Mouse (Mus musculus): ENCODE results near the gene Sctr.

Sctr gene

DNA sequence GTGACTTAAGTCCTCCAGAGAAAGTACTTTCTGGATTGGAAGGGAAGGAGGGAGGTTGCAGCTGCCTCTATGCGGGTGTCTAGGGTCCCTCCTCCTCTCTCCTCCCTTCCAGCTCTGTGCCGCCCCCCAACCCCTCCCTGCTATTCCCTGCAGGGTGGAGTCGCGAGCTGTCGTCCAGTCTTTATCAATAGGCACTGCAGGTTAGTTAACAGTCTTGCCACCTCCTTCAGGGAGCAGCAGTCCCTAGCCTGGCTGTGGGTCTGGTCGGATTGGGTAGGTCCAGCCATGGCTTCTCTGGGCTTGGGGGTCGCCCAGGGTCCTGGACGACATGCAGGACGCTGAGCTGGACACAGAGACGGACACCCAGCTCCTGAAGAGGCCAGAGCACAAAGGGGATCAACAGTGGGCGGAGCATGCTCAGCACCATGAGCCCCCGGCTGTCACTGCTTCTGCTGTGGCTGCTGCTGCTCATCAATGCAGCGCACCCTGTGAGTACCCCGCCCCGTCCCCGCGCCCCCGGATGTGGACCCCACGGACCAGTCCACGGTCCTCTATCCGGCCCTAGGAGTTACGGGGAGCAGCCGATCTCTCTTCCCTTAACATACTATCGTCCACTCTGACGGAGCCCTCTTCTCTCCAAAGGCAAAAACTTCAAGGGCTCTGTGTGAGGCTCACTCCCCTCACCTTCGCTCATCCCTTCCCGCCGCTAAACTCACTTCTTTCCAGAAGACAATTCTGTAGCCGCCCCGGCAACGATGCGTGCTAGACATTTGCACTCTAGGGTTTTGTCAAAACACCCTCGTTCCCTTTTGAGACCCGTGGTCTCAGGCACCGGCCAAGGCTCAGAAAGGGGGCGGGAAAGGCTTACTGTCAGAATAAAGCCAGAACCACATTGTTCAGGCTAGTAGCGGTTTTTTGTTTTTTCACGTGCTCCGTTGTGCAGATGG is at the start of gene Sctr:
Sctr (plus strand) TSS at position 51 of the 947 bp plus-strand sequence.
- DNase-seq (ENCODE audit: low spot score in 2 of 2), result no peak

DNA sequence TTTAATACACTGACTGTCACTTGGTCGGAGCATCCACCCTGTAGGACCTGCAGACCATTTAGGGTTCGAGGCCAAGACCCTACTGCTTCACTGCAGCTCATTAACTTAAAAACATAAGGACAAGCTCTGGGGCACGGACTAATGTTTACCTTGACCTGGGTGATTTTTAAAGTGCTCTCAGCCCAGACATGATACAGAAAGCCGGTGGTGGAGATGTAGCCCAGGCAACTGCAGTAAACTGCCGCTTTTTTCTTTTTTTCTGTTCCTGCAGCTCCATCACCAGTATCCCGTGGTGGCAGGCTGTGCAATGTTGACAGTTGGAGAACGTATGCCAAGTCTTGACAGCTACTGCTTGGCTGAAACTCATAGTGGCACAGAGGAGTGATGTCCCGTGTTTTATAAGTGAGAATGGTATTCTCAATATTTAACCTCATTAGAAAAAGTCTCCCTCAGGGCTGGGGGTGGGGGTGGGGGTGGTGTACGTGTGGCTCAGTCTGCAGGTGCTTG is 48.9 kb upstream of the Sctr start:
- no peak for DNase-seq (ENCODE audit: low spot score in 2 of 2)

DNA sequence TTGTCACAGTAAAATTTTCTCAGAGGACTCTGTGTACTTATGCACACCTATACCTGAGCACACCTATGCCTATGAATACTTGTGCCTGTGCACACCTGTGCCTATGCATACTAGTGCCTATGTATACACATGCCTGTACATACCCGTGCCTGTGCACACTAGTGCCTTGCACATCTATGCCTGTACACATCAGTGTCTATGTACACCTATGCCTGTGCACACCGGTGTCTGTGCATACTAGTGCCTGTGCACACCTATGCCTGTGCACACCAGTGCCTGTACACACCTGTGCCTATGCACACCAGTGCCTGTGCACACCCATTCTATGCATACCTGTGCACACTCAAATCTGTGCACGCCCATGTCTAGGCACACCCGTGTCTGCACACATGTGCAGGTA is 47.2 kb upstream of the Sctr start:
- DNase-seq (ENCODE audit: low spot score in 2 of 2), result no peak

DNA sequence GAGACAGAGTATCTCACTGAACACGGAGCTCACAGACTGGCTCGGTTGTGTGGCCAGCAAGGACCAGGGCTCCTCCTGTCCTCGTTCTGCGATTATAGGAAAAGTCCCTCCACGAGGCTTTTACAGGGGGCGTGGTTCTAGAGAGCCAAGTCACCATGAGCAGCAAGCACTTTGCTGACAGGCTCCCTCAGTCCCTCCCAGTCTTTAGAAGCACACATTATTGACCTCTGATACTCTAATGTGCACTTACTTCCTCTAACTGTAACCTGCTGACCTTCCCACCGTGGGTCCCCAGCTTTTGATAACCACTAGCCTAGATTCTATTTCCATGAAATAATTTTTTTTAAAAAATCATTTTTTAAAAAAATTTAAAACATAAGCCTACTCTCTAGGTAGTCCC is 46.8 kb upstream of the Sctr start:
- no peak for DNase-seq (ENCODE audit: low spot score in 2 of 2)

DNA sequence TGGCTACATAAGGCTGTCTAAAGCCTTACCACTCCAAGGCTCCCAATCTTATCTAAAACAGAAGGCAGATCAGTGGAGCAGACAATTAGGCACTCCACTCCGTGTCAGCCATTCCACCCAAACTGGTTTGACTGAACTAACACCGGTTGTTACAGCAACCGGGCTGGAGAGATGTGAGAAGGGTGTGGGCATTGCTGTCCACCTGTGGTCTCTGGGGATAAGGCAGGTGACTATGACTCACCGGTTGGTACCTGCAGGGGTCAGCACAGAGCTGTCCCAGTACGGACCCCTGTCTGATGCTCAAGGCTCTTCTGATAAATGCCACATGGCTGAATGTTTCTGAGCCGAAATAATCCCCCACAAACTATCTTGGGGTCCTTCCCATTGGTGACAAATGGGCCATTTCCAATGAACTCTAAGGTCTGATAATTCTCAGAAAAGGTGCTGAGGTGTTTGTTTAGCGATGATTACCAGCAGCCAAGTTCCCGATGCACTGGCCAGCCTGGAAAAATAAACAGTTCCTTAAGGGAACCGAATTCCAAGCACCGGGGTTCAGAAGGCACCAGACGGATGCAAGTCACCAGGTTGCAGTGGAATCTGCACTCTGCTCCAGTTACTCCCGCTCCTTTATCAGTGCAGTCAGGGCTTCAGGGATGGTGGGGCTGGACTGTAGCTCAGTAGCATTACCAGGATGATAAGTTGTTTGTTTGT is 40.7 kb upstream of the Sctr start:
- no peak for DNase-seq (ENCODE audit: low spot score in 2 of 2)

DNA sequence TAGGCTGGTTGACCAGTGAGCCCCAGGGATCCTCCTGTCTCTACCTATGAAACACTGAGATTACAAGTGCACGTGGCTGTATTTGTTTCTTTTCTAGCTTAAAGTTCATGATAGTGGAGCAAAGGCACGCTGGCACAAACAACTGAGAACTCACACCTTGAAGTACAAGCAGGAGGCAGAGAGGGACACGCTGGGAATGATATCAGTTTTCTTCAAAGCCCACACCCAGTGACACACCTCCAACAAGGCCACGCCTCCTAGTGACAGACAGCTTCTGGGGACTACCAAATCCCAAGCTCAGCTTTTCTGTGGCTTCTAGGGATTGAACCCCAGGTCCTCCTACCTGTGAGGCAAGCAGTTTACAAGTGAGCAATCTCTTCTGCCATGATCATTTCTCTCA is 33.6 kb upstream of the Sctr start:
- no peak for DNase-seq (ENCODE audit: low spot score in 2 of 2)

DNA sequence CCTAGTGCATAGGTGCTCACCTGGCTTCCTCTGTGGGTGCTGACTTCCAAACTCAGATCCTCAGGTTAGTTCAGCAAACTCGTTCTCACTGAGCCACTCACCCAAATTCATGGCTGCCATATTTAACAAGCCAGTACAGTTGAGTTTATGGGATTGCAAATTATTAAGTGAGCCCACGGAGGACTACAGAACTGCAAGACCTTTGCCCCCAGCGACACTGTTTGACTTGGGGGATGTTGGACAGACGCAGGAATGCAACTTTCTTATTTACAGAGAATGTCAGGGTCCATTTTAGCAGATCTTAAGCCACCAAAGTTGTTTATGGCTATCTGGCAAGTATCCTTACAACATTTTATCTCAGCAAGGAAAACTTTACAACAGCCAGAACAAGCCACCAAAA is 31.6 kb upstream of the Sctr start:
- no peak for DNase-seq (ENCODE audit: low spot score in 2 of 2)

DNA sequence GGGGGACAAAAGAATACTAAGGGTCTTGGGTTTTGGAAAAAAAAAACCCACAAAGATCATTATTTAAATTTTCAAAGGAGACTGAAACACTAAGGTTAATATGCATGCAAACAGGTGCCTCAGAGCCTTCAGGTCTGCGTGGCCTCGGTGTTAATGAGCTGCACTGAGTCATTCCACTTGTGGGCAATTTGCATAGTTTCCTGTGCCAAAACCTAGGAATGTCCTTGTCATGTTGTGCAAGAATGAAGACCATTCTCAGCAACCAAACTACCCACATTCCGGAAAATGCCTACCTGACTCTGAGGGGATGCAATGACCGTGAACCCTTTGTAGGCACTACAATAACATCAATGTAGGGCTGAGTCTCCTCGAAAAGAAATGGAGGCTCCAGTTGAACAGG is 20.1 kb upstream of the Sctr start:
- DNase-seq (ENCODE audit: low spot score in 2 of 2), result no peak

DNA sequence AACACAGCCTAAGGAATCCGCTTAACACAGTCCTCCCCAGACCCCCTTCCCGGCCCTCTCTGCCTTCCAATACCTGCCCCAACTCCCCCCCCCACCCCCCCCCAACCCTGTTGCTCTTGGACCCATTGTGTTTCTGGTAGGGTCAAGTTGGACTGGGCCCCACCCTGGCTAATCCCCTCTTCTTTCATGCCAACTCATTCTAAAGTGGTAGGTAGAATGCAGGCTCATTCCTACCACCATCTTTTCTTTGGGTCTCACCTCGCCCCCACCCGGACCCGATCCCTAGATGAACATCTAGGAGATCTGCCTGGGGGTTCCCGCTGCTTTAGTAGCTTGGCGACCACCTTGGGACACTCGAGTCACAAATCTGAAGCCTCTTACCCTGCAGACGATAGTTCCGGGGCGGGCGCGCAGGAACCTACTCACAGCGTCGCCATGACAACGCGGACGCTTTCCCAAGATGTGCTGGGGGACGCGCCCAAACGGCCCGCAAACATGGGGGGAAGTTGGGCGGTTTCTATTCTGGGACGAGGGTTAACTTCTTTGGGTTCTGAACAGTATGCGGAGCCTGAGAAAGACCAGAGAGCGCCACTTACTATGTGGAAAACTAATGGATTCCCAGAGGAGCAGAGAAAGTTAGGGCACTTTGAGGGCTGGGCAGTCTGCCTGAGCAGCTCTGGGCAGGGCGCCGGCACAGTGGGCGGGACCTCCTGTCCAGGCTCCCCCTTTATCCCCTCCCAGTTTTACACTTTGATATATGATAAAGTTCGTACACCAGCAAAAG is 9.7 kb upstream of the Sctr start, which contains the start of gene Cfap221:
Cfap221 (minus strand) TSS at position 437 of the 784 bp plus-strand sequence.
- peak; percentile 22 to 45 for DNase-seq (ENCODE audit: low spot score in 2 of 2)

DNA sequence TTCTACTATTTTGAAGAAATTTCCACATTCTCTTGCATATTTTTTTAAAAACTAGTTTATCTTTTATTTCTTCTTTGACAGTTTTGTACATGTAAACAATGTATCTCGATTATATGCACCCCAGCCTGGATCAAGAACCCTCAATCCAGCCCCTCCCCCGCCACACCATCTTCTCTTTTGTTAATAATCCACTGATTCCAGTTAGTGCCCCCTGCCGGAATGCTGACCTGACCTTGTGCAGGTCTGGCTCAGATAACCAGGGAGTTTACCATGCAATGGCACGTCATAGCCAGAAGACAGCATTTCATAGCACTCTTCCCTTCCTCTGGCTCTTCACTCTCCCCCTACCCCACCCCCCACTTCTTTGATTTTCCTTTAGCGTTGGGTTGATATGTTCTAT is 9.1 kb upstream of the Sctr start:
- no peak for DNase-seq (ENCODE audit: low spot score in 2 of 2)

DNA sequence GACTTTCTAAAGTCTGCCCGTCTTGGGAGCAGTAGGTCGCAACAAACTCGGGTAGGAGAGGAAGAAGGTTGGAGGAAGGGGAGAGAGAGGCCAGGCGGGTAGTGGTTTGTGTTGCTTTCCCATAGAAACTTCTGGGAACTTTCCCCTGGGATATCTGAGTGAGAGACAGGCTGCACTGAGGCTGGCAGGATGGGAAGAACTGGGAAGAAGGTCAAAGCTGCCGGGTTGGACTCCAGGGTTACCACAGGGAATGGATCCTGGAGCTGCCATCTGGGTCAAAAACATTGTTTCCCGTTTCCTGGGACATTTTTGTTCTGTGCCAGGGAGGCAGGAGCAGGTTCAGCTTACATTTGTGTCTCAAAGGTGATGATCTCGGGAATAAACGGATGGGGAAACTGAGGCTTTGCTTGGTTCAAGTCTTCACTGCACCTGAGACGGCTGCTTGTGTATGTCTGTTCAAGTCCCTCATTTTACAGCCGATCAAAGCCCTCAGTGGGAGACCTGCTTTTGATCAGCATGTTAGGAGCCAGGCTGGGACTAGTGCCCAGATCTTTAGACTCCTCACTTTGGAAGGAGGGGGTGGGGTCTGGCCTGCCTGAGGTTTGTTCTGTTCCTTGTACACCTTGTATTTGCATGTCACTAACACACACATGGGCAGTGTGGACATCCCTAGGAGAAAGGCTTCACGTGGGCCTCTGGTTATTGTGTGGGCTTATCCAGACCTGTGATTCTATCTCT is 1.3 kb downstream of the Sctr start:
- DNase-seq (ENCODE audit: low spot score in 2 of 2), result no peak

DNA sequence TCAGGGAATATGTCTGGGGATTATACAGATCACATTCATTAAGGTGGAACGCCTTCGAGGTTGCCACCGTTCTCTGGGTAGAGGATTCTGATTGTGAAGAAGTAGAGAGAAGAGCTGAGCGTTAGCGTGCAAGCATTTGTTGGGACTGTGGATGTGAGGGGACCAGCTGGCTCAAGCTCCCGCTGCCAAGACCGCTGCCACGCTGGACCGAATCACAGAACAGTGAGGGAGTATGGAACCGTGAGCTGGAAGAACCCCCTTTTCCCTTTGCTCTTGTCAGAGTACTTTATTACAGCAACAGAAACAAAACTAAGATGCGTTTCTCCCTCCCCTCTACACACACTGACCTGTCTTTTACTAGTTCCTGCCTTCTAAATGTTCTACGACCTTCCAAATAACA is 5.9 kb downstream of the Sctr start:
- DNase-seq (ENCODE audit: low spot score in 2 of 2), result no peak

DNA sequence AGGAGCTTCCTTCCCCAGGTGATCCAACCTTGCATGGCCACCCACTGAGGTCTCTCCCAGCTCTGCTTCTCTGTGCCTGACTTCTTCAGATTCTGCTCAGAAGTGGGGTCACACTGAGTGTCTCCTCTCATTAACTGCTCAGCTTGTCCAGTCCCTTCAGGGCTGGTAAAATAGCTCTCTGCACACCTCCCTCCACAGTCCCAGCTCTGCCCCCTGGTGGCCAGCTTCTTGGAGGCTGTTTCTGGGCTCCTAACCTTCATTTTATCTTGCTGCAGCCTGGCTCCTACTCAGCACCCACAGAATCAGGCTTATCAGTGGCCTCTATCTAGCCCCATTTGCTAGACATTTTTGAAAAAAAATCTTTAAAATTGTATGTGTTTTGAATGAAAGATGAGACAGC is 6.4 kb downstream of the Sctr start:
- peak; percentile 50 to 57 for DNase-seq (ENCODE audit: low spot score in 2 of 2)

DNA sequence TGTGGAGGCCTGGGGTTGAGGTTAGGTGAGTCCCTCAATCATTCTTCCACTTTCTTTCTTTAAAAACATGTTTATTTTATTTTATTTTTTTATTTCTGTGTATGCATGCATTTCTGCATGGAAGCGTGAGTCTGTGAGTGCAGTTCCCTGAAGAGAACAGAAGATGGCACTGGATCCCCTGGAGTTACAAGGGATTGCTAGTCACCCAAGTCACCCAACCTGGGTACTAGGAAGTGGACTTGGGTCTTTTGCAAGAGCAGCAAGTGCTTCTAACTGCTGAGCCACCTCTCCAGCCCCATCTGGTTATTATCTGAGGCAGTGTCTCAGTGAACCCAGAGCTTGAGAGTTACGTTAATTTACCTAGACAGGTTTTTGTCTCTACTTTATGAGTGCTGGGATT is 9.5 kb downstream of the Sctr start:
- DNase-seq (ENCODE audit: low spot score in 2 of 2), result no peak

DNA sequence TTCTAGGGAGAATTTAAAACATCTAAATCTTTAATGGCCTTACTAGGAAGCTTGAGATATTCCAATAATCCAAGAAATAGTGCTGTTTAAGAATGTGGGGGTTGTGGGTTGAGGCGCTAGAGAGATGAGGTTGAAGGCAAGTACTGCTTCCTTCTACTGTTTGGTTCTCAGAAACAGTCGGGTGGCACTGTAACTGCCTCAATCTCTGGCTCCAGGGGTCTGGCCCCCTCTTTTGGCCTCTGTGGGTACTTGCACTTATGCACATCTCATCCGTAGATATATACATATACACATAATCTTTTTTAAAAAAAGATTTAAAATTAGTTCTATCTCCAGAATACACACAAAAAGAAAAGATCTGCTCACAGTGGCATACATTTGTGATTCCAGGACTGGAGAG is 12.2 kb downstream of the Sctr start:
- no peak for DNase-seq (ENCODE audit: low spot score in 2 of 2)

DNA sequence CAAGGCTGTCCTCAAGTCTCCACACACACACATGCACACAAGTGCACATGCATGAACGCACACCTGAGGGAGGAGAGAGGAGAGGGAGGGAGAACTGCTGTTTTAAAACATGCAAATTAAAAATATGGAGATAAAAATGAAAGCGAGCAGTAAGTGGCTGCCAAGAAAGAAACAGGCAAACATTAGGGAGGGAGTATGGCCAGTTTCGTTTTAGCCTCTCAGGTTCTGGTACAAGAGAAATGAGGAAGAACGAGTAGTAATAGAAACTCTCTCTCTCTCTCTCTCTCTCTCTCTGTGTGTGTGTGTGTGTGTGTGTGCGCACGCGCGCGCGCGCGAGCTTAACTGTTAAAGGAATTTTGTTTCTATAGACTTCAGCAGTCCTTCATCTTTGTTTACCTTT is 12.7 kb downstream of the Sctr start:
- no peak for DNase-seq (ENCODE audit: low spot score in 2 of 2)

DNA sequence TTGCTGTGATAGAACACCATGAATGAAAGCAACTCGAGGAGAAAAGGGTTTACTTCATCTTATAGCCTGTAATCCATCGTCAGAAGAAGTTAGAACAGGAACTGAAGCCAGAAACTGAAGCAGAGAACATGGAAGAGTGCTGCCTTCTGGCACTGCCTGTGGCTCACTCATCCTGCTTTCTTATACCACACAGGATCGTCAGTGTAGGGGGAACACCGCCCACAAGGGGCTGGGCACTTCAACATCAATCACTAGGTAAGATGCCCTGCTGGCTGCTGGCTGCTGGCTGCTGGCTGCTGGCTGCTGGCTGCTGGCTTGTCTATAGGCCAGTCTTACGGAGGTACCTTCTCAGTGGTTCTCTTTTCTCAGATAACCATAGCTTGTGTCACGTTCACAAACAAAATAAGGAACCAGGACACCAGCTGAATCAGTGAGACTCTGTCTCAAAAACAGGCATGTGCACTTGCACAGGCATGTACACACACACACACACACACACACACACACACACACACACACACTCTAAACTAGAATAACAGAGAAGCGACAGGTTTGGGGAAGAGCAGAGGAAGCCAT is 13.7 kb downstream of the Sctr start:
- DNase-seq (ENCODE audit: low spot score in 2 of 2), result no peak

DNA sequence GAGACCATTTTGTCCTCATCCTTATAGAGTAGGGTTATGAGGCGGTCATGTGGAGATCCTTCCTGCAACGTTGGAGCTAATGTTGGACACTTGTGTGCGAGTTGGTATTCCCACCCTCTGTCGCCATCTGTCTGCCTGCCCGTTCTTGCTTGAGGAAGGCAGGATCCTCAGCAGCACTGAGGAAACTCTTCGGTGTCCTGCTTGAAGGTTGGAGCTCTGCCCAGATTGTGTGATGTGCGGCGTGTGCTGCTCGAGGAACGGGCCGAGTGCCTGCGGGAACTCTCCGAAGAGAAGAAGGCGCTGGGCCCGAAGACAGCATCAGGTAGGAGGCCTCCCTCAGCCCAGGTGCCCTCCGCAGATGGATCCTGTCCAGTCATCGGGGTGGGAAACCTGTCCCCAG is 15.3 kb downstream of the Sctr start:
- no peak for DNase-seq (ENCODE audit: low spot score in 2 of 2)

DNA sequence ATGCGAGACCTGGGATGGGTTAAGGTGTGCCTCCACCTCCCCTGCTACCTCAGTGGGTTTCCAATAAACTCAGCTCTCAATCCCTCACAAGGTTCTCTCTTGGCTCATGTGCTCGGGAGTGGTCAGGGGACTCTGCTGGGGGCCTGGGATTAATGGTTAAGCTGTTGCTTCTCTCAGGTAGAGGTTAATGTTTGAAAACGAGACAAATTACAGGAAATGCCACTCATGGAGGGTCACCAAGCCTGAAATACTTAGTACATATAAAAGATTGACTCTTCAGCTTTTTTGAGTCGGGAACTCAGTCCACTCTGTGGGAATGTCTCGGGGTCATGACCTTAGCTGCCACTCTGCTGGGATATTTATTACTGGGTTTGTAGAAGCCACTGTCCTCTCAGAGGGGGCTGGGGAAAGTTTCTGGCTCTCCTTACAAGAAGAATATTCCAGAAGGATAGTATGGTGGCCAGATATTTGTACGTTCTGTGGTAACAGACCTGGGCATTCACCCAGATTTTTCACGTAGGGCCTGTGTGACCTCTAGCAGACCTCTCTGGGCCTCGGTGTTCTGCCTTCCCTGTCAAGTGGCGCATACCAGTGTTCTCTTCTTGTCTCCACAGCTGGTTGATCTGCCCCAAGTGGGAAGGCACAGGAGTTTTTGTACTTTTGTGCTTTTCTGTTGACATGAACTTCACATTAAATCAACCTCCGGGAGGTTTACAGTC is 17.8 kb downstream of the Sctr start:
- no peak for DNase-seq (ENCODE audit: low spot score in 2 of 2)

DNA sequence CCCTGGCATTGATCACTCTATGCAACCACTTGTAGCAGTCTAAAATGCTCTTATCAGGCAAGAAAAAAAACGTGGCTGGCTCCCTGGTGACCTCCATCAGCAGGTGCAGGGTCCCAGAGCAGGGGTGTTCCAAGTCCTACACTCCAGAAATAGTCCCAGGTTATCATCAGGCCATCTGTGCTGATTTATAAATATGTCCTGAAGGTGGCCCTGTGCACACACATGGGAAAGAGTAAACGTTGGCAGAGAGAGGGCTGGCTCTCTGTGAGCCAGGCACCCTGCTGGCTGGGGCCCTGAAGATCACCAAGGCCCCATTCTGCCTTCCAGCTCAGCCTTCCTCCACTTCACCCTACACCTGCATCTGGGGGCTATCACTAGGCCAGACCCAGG is 18.4 kb downstream of the Sctr start:
- DNase-seq (ENCODE audit: low spot score in 2 of 2), result no peak
